Mouse (Mus musculus) adrenal gland (tissue): ENCODE measurements around the gene Hoxc11.

Experiments
- intact Hi-C: fragments of 180-260 bp; cut with DNase I; formaldehyde crosslinking; loops from one replicate; pipeline ENCODE4 v1.15.1; 2025

Gene Hoxc11

DNA sequence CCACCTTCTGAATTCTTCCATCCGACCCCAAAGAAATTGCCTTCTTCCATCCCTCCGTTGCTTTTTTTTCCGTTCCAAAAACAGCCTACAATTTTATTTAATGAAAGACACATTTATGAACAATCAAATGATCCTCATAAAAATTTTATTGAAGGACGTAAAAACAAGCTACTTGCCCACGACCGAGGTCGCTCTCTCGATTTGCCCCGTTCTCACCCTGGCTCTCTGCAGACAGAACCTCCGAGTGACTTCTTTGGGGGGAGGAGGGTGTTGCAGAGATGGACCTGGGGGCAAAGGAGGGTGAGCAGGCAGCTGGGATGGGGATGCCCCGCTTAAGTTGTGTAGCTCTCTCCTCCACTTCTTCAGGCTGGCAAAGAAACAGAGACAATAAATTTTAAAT, 26.1 kb downstream of the Hoxc11 start:
- intact Hi-C loops, result loop anchor here (10.0 kb wide), 1 partner anchor 334 kb away; the partner anchor contains the start of gene Gpr84

GRCm38 (mm10) chr15:102980912-102981311, 26.7 kb downstream of the Hoxc11 start:
- intact Hi-C loops, result loop anchor here (10.0 kb wide), 1 partner anchor 334 kb away; the partner anchor contains the start of gene Gpr84

DNA sequence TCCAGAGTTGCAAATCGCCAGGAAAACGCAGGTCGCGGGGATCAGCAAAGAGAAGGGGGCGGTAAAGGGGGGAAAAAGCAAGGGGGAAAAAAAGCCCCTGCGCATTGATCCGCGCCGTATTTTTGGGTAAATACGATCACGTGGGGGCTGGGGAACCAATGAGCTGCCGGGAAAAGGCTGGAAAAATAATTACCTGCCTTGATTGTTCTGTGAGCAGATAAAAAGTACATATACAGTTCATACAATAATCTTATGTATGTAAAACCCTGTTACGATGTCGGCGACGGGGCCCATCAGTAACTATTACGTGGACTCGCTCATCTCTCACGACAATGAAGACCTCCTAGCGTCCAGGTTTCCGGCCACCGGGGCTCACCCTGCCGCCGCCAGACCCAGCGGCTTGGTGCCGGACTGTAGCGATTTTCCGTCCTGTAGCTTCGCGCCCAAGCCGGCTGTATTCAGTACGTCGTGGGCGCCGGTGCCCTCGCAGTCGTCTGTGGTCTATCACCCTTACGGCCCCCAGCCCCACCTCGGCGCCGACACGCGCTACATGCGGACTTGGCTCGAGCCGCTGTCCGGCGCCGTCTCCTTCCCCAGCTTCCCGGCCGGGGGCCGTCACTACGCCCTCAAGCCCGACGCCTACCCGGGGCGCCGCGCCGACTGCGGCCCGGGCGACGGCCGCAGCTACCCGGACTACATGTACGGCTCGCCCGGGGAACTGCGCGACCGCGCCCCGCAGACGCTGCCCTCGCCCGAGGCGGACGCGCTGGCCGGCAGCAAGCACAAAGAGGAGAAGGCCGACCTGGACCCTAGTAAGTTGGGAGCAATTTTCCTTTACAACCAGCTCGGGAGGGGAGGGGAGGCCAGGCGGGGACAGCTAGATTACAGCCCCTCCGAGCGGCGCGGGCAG, 27.4 kb downstream of the Hoxc11 start:
- intact Hi-C loops, result loop anchor here (10.0 kb wide), 1 partner anchor 333 kb away; the partner anchor contains the start of gene Gpr84

GRCm38 (mm10) chr15:102983716-102984115, 29.5 kb downstream of the Hoxc11 start:
- intact Hi-C loops, result loop anchor here (10.0 kb wide), 1 partner anchor 331 kb away; the partner anchor contains the start of gene Gpr84

- intact Hi-C loops, result loop anchor here (10.0 kb wide), 1 partner anchor 330 kb away; the partner anchor contains the start of gene Gpr84
Measured at GRCm38 (mm10) chr15:102984521-102984920, 30.3 kb downstream of the Hoxc11 start.

DNA sequence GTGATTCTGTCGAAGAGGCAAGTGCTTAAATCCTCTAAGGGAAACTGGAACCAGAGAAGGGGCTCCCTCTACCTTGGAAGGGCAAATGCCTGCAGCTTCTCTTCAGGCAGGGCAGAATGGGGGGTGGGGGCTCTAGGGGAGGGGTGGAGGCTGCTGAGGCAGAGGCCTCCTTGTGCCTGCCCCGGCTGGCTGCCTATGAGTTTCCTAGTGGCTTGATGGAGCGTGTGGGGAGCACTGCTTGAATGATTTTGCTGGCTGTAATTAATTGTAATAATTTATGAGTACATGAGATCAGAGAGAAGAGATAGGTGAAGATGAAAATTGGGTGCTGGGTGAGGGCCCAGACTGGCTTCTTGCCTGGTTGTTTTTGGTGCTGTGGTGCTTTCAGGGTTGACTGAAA, 30.7 kb downstream of the Hoxc11 start:
- intact Hi-C loops, result loop anchor here (10.0 kb wide), 1 partner anchor 330 kb away; the partner anchor contains the start of gene Gpr84

DNA sequence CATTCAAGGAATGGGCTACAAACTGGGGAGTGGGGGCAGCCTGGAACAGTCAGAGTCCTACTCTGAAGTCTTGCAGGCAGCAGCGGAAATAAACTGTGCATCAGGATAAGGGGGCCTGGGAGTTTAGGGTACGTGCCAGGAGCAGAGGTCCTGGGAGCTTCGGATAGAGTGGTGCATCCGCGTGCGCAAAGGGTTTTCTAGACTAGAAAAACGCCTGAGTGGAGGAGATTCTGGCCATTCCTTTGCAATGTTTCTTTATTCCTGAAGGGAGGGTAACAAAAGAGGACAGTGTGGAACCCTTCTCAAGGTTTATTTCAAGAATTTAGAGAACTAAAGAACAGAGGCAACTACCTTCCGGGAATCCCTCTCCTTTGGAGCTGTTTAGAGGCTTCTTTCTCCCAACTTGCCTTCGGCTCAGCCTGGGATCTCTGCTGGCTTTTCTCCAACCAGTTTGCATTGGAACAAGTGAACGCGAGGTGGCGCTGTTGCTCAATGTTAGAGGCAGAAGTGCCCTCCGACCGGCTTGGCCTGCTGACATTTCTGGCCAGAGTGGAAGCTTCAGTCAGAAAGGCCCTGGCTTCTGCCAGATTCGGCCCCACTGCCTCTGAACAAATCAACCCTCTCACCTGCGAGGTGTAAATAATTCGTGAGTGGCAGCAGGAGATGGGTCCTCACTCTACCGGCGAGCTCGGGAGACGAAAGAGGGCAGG, 33.1 kb downstream of the Hoxc11 start:
- intact Hi-C loops, result loop anchor here (2.0 to 10.0 kb wide), 3 partner anchors 134 to 328 kb away; partner anchors contain the start of gene Gpr84

DNA sequence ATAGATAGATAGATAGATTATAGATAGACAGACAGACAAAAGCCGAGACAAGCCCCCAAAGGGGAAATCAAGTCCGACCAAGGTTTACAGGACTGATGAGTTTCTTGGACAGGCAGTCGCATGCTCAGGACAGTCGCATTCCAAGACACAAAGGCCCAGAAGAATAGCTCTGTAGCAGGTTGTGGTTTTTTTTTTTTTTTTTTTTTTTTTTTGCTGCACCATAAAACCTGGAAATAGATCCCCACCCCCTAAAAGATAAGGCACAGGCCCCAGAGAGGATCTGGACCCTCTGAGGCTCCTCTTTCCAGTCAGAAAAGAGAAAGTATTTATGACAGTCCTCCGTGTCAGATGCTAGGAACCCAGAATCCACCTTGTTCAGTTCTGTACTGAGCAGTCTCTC, 33.9 kb downstream of the Hoxc11 start:
- intact Hi-C loops, result loop anchor here (10.0 kb wide), 1 partner anchor 327 kb away; the partner anchor contains the start of gene Gpr84

DNA sequence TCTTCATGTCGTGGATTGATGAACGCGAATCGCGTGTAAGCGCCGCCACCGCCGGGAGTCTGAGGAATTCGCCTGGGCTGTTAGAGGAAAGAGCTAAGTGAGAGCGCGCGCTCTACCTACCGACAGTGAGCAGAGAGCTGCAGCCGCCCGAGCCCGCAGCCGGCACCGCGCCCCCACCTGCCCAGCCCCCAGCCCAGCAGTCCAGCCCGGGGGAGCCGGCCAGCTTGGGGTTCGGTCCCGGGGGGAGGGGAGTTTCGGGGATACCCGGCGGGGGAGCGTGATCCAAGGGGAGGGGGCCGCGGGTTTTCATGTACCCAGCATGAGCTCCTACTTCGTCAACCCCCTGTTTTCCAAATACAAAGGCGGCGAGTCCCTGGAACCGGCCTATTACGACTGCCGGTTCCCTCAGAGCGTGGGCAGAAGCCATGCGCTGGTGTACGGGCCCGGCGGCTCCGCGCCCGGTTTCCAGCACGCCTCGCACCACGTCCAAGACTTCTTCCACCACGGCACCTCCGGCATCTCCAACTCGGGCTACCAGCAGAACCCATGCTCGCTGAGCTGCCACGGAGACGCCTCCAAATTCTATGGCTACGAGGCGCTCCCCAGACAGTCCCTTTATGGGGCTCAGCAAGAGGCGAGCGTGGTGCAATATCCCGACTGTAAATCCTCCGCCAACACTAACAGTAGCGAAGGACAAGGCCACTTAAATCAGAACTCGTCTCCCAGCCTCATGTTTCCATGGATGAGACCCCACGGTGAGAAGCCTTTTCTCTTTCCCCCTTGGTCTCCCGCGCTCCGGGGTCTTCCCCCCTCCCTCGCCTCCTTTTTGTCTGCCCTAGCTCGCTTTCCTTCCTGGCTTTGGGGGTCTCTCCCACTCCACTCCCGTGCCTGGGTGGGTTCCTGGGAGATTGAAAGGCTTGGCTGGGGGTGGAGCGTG, 36.5 kb downstream of the Hoxc11 start, which contains the start of gene Hoxc8:
Gene Hoxc8 (plus strand): TSS at position 147 of the 937 bp plus-strand sequence.
- intact Hi-C loops, result no loop called here

- intact Hi-C loops, result no loop called here
Measured at GRCm38 (mm10) chr15:102991782-102992181, 37.6 kb downstream of the Hoxc11 start.

GRCm38 (mm10) chr15:102992206-102992605, 38.0 kb downstream of the Hoxc11 start:
- intact Hi-C loops, result no loop called here

GRCm38 (mm10) chr15:102992863-102993262, 38.6 kb downstream of the Hoxc11 start:
- intact Hi-C loops, result no loop called here

GRCm38 (mm10) chr15:102996548-102996947, 42.3 kb downstream of the Hoxc11 start:
- intact Hi-C loops, result no loop called here

GRCm38 (mm10) chr15:102997431-102997830, 43.2 kb downstream of the Hoxc11 start:
- intact Hi-C loops, result no loop called here

DNA sequence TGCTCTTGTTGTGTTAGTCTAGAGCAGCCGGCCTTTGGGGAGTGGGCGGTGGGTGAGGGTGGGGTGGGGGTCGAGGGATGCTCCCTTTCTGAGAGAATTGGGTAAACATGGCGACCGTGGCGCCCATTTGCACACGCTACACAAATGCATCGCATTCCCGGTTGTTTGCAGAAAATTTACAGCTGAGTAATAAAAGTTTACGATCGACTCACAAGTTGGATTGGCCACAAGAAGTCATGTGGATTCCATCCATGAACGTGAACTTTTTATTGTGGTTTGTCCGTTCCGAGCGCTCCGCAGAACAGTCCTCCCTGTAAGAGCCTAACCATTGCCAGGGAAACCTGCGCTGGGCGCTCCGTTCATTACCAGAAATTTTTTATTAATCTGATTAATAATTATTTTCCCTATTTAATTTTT, 43.7 kb downstream of the Hoxc11 start, which contains the start of gene Hoxc6:
Gene Hoxc6 (plus strand): TSS at position 319 of the 417 bp plus-strand sequence.
- intact Hi-C loops, result no loop called here

- intact Hi-C loops, result no loop called here
Measured at GRCm38 (mm10) chr15:102998608-102999182, 44.5 kb downstream of the Hoxc11 start.

GRCm38 (mm10) chr15:102999183-102999831, 45.1 kb downstream of the Hoxc11 start:
- intact Hi-C loops, result no loop called here

- intact Hi-C loops, result no loop called here
Measured at GRCm38 (mm10) chr15:102999955-103000354, 45.7 kb downstream of the Hoxc11 start.

- intact Hi-C loops, result no loop called here
Measured at GRCm38 (mm10) chr15:103000501-103000901, 46.3 kb downstream of the Hoxc11 start.
